Mouse (Mus musculus) neural tube, postnatal 0 days (tissue): ENCODE data around the gene Prrc2a. TPM values are rescaled to one million over a fixed set of nuclear protein-coding genes. Genes with fewer than 3 reads are reported as not detected.

Source experiments
- polyA plus RNA-seq: library from polyadenylated mRNA; unstranded; fragments of >200 nt; fragmentation: Nextera tagmentation; extraction: Ambion mirVana; gene quantifications from 2 replicates; pipeline ENCODE4 v1.2.1, GENCODE M21; 2015

Prrc2a gene
- 109 and 138 TPM in 2 replicates for polyA plus RNA-seq

GRCm38 (mm10) chr17:35164568-35165450 is at the start of gene Prrc2a:
Prrc2a (minus strand) TSS chr17:35164897.

DNA sequence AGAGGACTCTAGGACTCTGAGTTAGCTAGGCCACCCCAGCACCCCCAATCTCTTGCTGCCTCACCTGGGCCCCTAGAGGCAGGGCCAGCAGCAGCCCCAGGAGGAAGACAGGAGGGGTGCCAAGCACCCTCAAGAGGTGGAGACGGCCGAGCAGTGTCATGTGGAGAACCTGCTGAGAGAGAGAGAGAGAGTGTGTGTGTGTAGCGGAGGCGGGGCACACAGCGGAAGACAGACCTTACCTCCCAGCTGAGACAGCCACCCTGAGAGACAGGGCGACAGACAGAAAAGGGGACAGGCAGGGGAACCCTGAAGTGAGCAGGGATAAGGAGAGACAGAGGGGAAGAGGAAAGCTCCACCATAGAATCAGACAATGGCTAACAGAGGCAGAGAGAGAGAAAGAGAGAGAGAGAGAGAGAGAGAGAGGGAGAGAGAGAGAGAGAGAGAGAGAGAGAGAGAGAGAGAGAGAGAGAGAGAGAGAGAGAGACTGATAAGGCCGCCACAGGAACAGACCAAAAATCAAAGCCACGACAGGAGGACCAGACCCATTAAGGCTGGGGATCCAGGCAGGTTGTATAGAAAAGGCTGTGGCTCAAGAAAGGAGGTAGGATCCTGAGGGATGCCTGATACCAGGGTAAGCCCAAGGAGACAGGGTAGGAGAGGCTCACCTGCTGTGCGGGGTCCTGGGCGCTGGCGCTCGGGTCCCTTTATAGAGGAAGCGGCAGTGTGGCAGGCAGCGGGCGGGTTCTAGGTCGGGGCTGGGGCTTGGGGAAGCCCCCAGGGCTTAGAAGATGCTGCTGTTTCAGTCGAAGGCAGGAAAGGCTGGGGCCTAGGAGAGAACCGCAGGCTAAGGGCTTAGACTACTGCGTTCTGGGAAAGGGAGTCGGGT is 40.0 kb upstream of the Prrc2a start, which contains the start of gene Lta:
TSS of gene Lta (minus strand) at position 858 of the 886 bp plus-strand sequence.

GRCm38 (mm10) chr17:35201787-35202186 is 37.1 kb upstream of the Prrc2a start, which contains the start of gene Tnf:
Tnf (minus strand) TSS chr17:35202007.

DNA sequence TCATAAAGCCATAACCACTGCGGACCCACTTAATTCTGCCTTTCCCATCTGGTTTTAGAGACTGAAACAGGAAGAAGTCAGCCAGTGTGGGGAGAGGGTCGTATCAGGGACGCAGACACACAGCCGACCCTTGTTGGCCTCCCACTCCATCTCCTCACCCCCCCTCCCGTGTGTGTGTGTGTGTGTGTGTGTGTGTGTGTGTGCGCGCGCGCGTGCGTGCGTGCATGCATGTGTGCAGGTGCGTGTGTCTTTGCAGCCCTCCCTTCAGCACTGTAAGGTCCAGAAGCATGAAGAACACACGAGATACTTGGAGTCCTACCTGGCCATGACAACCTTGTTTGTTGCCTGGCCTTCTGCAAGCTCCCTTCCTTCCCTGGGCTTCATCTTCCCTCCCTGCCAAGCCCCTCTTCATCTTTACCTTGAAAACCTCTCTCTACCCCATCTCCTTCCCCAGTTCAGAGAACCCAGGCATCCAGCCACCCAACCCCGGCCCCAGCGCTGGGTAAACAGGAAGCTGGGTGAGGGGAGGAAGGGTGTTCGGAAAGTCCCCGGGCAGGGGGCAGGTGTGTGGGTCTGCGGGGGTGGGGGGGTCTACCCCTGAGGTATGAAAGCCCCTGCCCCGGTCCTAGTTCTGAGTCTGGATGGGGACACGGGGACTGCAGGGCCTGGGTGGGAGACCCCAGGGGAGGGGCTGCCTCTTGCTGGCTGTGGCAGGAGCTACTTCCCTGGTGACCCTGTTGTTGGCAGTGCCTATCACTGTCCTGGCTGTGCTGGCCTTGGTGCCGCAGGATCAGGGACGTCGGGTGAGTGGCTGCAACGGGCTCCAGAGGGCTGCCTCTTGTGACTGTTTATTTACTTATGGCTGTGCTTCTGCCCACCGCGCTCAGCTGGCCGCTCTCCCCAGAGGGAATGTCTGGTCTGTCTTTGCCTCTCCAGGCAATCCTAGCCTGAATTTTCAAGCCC is 29.5 kb upstream of the Prrc2a start, which contains the start of gene Ltb:
TSS of gene Ltb (plus strand) at position 559 of the 963 bp plus-strand sequence.

GRCm38 (mm10) chr17:35187959-35188610 is 23.4 kb upstream of the Prrc2a start, which contains the start of gene Lst1:
Lst1 (minus strand) TSS chr17:35188439.

GRCm38 (mm10) chr17:35175968-35176367 is 11.3 kb upstream of the Prrc2a start, which contains the start of gene Aif1:
Aif1 (minus strand) TSS chr17:35176068.

DNA sequence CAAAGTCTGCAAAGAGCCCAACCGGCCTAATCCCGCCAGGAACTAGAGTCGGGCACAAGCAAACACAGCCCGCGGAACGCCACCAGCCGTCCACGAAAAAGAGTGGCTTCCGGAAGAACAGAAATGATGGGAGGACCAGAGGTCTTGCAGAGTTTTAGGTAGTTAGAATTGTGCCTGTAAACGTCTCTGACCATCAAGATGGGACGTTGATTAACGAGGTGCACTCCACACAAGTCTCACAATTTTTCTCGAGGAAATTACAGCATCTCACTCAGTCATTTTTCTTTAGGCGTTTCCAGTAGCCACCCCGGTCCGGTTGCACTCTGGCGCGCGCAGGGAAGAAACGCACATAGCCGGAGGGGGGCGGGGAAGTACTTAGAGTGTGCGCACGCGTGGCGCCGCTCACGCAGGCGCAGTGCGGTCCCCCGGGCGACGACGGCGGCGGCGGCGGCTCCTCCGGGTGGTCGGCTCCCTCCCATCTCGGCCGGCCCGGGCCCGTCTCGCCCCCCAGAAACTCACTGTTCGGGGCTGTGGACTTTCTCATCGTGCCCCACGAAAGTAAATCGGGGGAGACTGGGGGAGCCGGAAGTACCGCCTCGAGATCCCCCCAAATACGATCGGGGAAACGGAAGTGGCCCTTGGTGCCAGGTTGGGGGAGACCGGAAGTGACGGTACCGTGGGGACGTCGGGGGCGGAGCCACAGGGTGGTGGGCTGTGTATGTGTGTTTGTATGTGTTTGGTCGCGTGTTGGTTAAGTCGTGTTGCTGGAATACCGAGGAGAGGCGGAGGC is 29.7 kb downstream of the Prrc2a start, which contains the start of gene Bag6:
TSS of gene Bag6 (plus strand) at position 378 of the 790 bp plus-strand sequence.

GRCm38 (mm10) chr17:35131500-35132173 is 33.1 kb downstream of the Prrc2a start, which contains the start of gene Apom:
Apom (minus strand) TSS chr17:35132050.

DNA sequence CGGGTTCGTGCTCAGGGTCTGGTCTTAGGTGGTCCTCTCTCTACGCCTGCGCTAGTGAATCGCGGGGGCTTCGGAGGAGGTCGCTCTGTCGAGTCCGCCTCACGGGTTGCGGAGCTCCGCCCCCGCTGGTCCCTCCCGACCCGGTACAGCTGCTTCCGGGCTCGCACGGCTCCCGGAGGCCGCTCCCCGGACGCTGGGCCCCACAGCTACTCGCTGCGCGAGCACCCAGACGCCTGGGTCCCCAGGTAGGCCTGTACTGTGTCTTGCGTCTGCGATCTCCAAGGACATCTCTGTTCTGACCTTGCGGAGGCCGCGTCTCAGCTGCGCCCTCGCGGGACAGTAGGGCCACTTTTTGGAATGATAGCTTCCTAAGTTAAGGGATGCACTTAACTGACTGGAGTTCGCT is 38.5 kb downstream of the Prrc2a start, which contains the start of gene D17H6S53E:
TSS of gene D17H6S53E (plus strand) at position 168 of the 406 bp plus-strand sequence.

DNA sequence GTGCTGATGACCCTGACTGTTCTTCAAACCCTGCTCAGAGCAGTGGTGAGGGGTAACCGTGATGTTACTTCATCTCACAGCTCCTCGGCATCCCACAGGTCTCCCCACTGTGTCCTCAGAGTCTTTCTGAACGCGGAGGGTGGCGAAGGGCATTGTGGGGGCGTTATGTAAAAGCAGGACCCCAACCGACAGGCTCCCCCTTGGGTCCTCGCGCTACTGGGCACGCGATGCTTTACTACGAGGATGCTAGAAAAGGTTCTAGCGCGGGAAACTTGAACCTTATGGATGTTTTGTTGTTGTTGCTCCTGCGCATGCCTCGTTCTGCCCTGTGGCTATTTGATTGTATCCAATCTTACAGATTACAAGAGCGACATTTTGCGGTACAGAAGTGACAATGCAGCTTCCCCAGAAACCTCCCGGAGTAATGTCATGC is 42.8 kb downstream of the Prrc2a start, which contains the start of gene Csnk2b:
TSS of gene Csnk2b (minus strand) at position 183 of the 433 bp plus-strand sequence.

GRCm38 (mm10) chr17:35121143-35121799 is 43.4 kb downstream of the Prrc2a start, which contains the start of gene Gpank1:
Gpank1 (plus strand) TSS chr17:35121455.

DNA sequence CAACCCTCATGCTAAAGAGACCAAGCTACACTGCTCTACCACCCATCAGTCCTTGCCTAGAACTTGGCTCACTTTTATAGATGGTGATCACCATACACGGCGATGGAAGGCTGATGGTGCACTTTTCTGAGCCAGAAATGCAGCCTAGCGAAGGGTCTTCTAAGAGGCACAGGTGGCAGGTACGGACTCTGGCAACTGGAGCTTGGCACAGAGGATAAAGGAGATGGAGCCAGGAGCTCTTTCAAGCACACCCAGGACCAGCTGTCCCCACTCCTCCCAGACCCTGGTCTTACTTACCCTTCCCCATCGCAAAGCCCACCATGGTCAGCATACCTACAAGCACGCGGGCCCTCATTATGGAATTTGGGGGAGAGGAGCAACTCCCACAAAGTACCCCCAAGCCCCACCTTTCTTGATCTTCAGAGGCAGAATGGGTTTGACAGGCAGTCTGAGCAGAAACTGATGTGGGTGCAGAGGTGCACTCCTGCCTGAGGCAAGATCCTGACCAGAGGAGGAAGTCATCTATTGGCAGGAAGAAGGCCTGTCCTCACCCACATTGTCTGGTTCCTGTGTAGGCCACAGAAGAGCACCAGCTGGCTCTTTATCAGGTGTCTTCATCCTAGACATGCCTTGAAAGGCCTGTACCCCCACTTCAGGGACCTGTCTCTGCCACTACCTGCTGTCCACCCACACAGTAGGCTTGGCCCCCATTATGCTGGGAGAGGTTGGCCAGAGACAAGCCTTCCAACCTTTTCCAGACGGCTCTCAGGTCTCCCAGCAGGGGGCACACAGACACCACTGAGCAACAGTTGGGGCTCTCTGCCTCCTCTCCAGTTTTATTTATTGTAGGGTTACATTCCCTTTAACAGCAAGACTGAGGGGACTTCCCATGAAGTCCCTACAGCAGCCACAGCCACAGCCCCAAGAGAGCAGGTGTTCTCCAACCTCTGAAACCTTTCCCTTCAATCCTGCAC is 49.4 kb downstream of the Prrc2a start, which contains the start of gene Ly6g5b:
TSS of gene Ly6g5b (minus strand) at position 383 of the 974 bp plus-strand sequence.

DNA sequence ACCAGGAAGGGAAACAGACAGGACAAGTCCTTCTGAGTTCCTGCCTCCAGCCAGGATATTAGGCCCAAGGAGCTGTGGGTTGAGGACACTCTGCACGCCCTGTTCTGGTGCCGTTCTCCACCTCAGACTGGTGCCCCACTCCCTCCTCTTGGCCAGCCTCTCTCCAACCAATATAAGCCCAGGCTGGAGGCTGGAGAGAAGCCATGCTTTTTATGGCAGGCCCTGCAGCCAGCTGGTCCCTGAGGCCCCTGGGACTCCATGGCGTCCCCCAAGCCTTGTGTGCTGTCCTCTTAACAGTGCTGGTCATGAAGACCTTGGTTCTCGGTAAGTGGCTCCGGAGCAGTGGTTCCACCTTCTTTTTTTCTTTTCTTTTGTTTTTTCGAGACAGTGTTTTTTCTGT is 56.6 kb downstream of the Prrc2a start, which contains the start of gene Ly6g5c:
TSS of gene Ly6g5c (plus strand) at position 183 of the 400 bp plus-strand sequence.

